Comparison of ENCODE assay signal across 8 mouse cellular contexts in the genomic region with DNA sequence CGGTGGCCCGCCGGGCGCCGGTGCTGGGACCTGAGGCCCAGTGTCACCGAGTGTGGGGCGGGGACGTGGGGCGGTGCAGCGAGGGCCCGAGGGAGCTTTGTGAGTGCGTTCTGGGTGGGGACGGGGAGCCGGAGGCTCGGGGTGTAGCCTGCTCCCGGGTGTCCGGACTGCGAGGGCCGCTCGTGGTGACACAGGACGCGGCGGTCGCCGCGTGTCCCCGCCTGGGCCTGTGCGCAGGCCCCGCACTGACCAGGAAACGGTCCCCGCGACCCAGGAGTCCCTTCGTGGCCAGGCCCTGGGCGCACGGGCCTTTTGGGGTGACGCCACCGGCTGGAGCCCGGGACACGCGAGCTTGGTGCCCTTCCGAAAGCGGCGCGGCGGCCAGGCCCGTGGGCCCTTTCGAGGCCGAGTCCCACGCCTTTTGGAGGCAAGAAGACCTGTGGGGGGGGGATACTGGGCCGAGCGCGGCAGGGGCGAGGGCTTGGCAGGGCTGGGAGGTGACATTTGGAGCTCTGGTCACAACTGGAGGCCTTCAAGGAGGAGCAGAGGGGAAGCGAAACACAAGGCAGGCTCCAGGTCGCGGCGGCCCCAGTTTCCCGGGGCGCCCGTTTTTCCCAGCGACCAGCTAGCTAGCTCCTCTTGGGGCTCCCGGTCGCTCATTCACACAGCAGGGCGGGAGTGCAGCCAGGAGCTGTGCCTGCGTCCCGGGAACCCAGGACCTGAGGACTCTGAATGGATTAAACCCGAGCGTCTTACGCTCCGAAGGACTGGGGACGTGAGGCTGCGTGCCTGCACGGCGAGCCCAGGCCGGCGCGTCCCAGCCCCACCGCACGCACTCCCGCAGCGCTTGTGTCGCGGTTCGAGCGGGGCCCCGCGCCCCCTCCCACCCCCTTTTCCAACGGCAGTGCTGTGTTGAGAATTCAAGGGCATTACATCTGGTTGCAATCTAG. TPM values are rescaled to one million over a fixed set of nuclear protein-coding genes. Genes with fewer than 3 reads are reported as not detected.
DNase-seq lines count a peak whose midpoint lies in the region; ATAC-seq and TF ChIP-seq lines count a peak whose summit lies in the region.

No protein-coding gene starts in this region.

- H3K4me3 ChIP-seq in embryonic fibroblast, embryonic 13.5 days (ENCODE audit: insufficient read depth, low read length), result peak overlapping the region; percentile 85
- peak overlapping the region; percentile 95 for H3K4me3 ChIP-seq in heart, embryonic 11.5 days (ENCODE audit: low read depth, low read length)
- peak overlapping the region; percentile 90 for H3K4me3 ChIP-seq in kidney, embryonic 15.5 days (replicated peaks)
- peak overlapping the region; percentile 90 for H3K4me3 ChIP-seq in liver, embryonic 12.5 days
- peak overlapping the region; percentile 61 for H3K4me3 ChIP-seq in myocyte

- peak; percentile 40 for ATAC-seq in heart, embryonic 11.5 days (replicated peaks; ENCODE audit: insufficient number of reproducible peaks, low FRiP score, low TSS enrichment)
- peak; percentile 44 for ATAC-seq in kidney, embryonic 15.5 days (replicated peaks; ENCODE audit: low FRiP score)
- peak; percentile 71 for ATAC-seq in liver, embryonic 12.5 days

- TF ChIP-seq CTCF in embryonic fibroblast, embryonic 13.5 days (IDR thresholded peaks at IDR 0.05; ENCODE audit: borderline replicate concordance, insufficient read depth, low read length), result no peak

- H3K4me2 ChIP-seq in heart, embryonic 11.5 days, result peak overlapping the region; percentile 86
- peak overlapping the region; percentile 74 for H3K4me2 ChIP-seq in kidney, embryonic 15.5 days
- peak overlapping the region; percentile 97 for H3K4me2 ChIP-seq in liver, embryonic 12.5 days
- H3K4me2 ChIP-seq in myocyte (ENCODE audit: low read depth), result peak overlapping the region; percentile 72

- H3K27me3 ChIP-seq in heart, embryonic 11.5 days (ENCODE audit: control insufficient read depth, insufficient read depth, low read length), result no peaks in the 10 kb centered on the region
- H3K27me3 ChIP-seq in kidney, embryonic 15.5 days, result no peaks in the 10 kb centered on the region
- H3K27me3 ChIP-seq in liver, embryonic 12.5 days (replicated peaks), result no peaks in the 10 kb centered on the region
- no peaks in the 10 kb centered on the region for H3K27me3 ChIP-seq in myocyte (ENCODE audit: control insufficient read depth, insufficient read depth, insufficient read length)

- H3ac ChIP-seq in myocyte (ENCODE audit: control insufficient read depth, insufficient read length), result peak overlapping the region; percentile 98

- H3K9me3 ChIP-seq in heart, embryonic 11.5 days (replicated peaks; ENCODE audit: control insufficient read depth, low read length), result no peaks in the 10 kb centered on the region
- H3K9me3 ChIP-seq in kidney, embryonic 15.5 days (replicated peaks), result no peaks in the 10 kb centered on the region
- H3K9me3 ChIP-seq in liver, embryonic 12.5 days (replicated peaks), result no peaks in the 10 kb centered on the region

- H3K36me3 ChIP-seq in heart, embryonic 11.5 days (ENCODE audit: control insufficient read depth, insufficient read depth, low read length), result no peaks in the 10 kb centered on the region
- no peaks in the 10 kb centered on the region for H3K36me3 ChIP-seq in kidney, embryonic 15.5 days
- H3K36me3 ChIP-seq in liver, embryonic 12.5 days, result no peaks in the 10 kb centered on the region
- no peaks in the 10 kb centered on the region for H3K36me3 ChIP-seq in myocyte (ENCODE audit: control insufficient read depth, insufficient read depth)

- DNase-seq in B cell, adult 2 months, result peak; percentile 63 to 69
- peak; percentile 82 to 85 for DNase-seq in adrenal gland, postnatal 36 days
- peak; percentile 52 to 54 for DNase-seq in spleen, postnatal 14 days (ENCODE audit: low spot score in 2 of 2)

- peak overlapping the region; percentile 100 for H3K9ac ChIP-seq in heart, embryonic 11.5 days (ENCODE audit: low read depth, low read length)
- peak overlapping the region; percentile 98 for H3K9ac ChIP-seq in kidney, embryonic 15.5 days
- peak overlapping the region; percentile 98 for H3K9ac ChIP-seq in liver, embryonic 12.5 days

- H3K27ac ChIP-seq in embryonic fibroblast, embryonic 13.5 days (ENCODE audit: insufficient read depth, low read length), result peak overlapping the region; percentile 95
- peak overlapping the region; percentile 99 for H3K27ac ChIP-seq in heart, embryonic 11.5 days (ENCODE audit: low read depth, low read length)
- peak overlapping the region; percentile 97 for H3K27ac ChIP-seq in kidney, embryonic 15.5 days
- peak overlapping the region; percentile 88 for H3K27ac ChIP-seq in liver, embryonic 12.5 days

- peaks cover 52% of the 10 kb centered on the region for H3K79me2 ChIP-seq in myocyte (ENCODE audit: control insufficient read depth, insufficient read depth)

- WGBS in heart, embryonic 11.5 days (ENCODE audit: insufficient replicate concordance), result under 1% methylated on average over 77 of the region's 88 CpGs
- WGBS in kidney, embryonic 15.5 days, result under 1% methylated on average over 87 of the region's 88 CpGs
- under 1% methylated on average over 88 of the region's 88 CpGs for WGBS in liver, embryonic 12.5 days (ENCODE audit: insufficient replicate concordance)

- H3K4me1 ChIP-seq in embryonic fibroblast, embryonic 13.5 days (ENCODE audit: control insufficient read depth, insufficient read depth, low read length), result peaks cover 21% of the 10 kb centered on the region
- H3K4me1 ChIP-seq in heart, embryonic 11.5 days (ENCODE audit: control insufficient read depth, insufficient read depth, low read length), result peaks cover 40% of the 10 kb centered on the region
- H3K4me1 ChIP-seq in kidney, embryonic 15.5 days, result peaks cover 51% of the 10 kb centered on the region
- peaks cover 79% of the 10 kb centered on the region for H3K4me1 ChIP-seq in liver, embryonic 12.5 days

- peak; percentile 52 for TF ChIP-seq POLR2A in embryonic fibroblast, embryonic 13.5 days (IDR thresholded peaks at IDR 0.05; ENCODE audit: low read depth, low read length)
- peak; percentile 58 for TF ChIP-seq POLR2A in myocyte (IDR thresholded peaks at IDR 0.05; ENCODE audit: insufficient read length, low read depth)

TF ChIP-seq in myocyte, 11 proteins besides CTCF, POLR2A, EP300 and RAD21:
- no peak for TF ChIP-seq REST (IDR thresholded peaks at IDR 0.05; ENCODE audit: insufficient read depth, insufficient read length)
- no peak for TF ChIP-seq POLR2AphosphoS2 (IDR thresholded peaks at IDR 0.05; ENCODE audit: insufficient read length, low read depth)
- no peak for TF ChIP-seq MAX (IDR thresholded peaks at IDR 0.05; ENCODE audit: low read depth)
- 0 out of 2 replicates have a peak, but pooled peaks have one; percentile 70 for TF ChIP-seq CEBPB (IDR thresholded peaks at IDR 0.05; ENCODE audit: insufficient read depth, poor library complexity, severe bottlenecking)

RNA-seq across cellular contexts. Expression of a gene that starts 1.1 kb away (rescaled TPM):
- total RNA-seq in adrenal gland, postnatal 36 days (2021), result 10 to 100 TPM; 43.9 to 46.7 TPM
- 25.9 and 29.1 TPM in 2 replicates for polyA plus RNA-seq in embryonic fibroblast, embryonic 13.5 days (2011; ENCODE audit: insufficient read length, low read depth, missing spikeins)
- 20.5 and 24.4 TPM in 2 replicates for polyA plus RNA-seq in heart, embryonic 11.5 days (2014; fragmentation: Nextera tagmentation; extraction: Ambion mirVana)
- polyA plus RNA-seq in kidney, embryonic 15.5 days (2015; fragmentation: Nextera tagmentation; extraction: Ambion mirVana), result 21.4 and 23.4 TPM in 2 replicates
- 11.3 and 11.6 TPM in 2 replicates for polyA plus RNA-seq in liver, embryonic 12.5 days (2016; fragmentation: Nextera tagmentation; extraction: Ambion mirVana)
- polyA plus RNA-seq in myocyte (2012; fragmentation: generic; extraction: Trizol), result 26.0 TPM

RNA-seq across cellular contexts. Expression of a gene that starts 59.6 kb away (rescaled TPM):
- total RNA-seq in adrenal gland, postnatal 36 days (2021), result 1 to 10 TPM; 7.0 to 8.4 TPM
- 5.8 and 9.8 TPM in 2 replicates for polyA plus RNA-seq in embryonic fibroblast, embryonic 13.5 days (2011; ENCODE audit: insufficient read length, low read depth, missing spikeins)
- polyA plus RNA-seq in heart, embryonic 11.5 days (2014; fragmentation: Nextera tagmentation; extraction: Ambion mirVana), result 14.9 and 17.6 TPM in 2 replicates
- 12.6 and 13.0 TPM in 2 replicates for polyA plus RNA-seq in kidney, embryonic 15.5 days (2015; fragmentation: Nextera tagmentation; extraction: Ambion mirVana)
- 7.3 and 8.1 TPM in 2 replicates for polyA plus RNA-seq in liver, embryonic 12.5 days (2016; fragmentation: Nextera tagmentation; extraction: Ambion mirVana)
- 15.8 TPM for polyA plus RNA-seq in myocyte (2012; fragmentation: generic; extraction: Trizol)

Comparison
In these comparisons a context has a peak if more than half of its experiments do, and no peak if none do; other contexts are left out.
1. Peak in every context shown above with its lines: DNase-seq, ATAC-seq, H3K4me3 ChIP-seq and H3K27ac ChIP-seq.